In genomic region chr11:80190280-80190679, GRCm38 (mm10) we compare ENCODE assay signal across 20 mouse cellular contexts. TPM values are rescaled to one million over a fixed set of nuclear protein-coding genes. Genes with fewer than 3 reads are reported as not detected.
DNase-seq lines count a peak whose midpoint lies in the region; ATAC-seq and TF ChIP-seq lines count a peak whose summit lies in the region.
"Had no signal": no experiment of that assay in that cellular context is flagged by ENCODE, and none has a peak within 500 bp of the region (broad histone marks: within the 10 kb centered on the region; RNA-seq: fewer than 3 reads in every experiment).

No protein-coding gene starts in this region.

- no peak overlapping the region for H3K4me3 ChIP-seq in liver, embryonic 13.5 days (replicated peaks)
- no peak overlapping the region for H3K4me3 ChIP-seq in liver, embryonic 16.5 days (ENCODE audit: low read depth, low read length)
- no peak overlapping the region for H3K4me3 ChIP-seq in lung, postnatal 0 days (ENCODE audit: low read depth, low read length)
- H3K4me3 ChIP-seq: embryonic facial prominence, embryonic 15.5 days; erythroblast, embryonic 14.5 days; forebrain, embryonic 10.5 days; heart, adult 2 months; heart, embryonic 15.5 days; hindbrain, embryonic 15.5 days had no signal

- peaks cover 29% of the 10 kb centered on the region for H3K36me3 ChIP-seq in liver, embryonic 13.5 days
- peaks cover 5% of the 10 kb centered on the region; the same call in 1 of the 2 replicates for H3K36me3 ChIP-seq in liver, embryonic 16.5 days (ENCODE audit: control insufficient read depth, insufficient read depth)
- H3K36me3 ChIP-seq in lung, postnatal 0 days (ENCODE audit: insufficient read depth, low read length), result peaks cover 6% of the 10 kb centered on the region; the same call in 1 of the 2 replicates
- H3K36me3 ChIP-seq: hindbrain, embryonic 15.5 days had no signal

- DNase-seq in liver, embryonic 13.5 days, result no peak
- no peak for DNase-seq in liver
- peak; percentile 72 for DNase-seq in lung, postnatal 0 days (ENCODE audit: low spot score)
- peak; percentile 75 for DNase-seq in yolk sac, embryonic 10.5 days (ENCODE audit: low spot score)
- DNase-seq: adrenal gland, adult 2 months; adrenal gland, postnatal 36 days; cerebellum, adult 2 months; cerebellum, postnatal 10 days; gastrocnemius, postnatal 36 days; heart, adult 2 months; heart, postnatal 14 days had no signal

- H3K9me3 ChIP-seq in liver, embryonic 13.5 days (replicated peaks), result no peaks in the 10 kb centered on the region
- no peaks in the 10 kb centered on the region for H3K9me3 ChIP-seq in liver, embryonic 16.5 days (replicated peaks; ENCODE audit: control insufficient read depth, low read length)
- H3K9me3 ChIP-seq in lung, postnatal 0 days (ENCODE audit: low read length), result no peaks in the 10 kb centered on the region
- H3K9me3 ChIP-seq: embryonic facial prominence, embryonic 15.5 days; forebrain, embryonic 10.5 days; heart, embryonic 15.5 days; hindbrain, embryonic 15.5 days had no signal

- WGBS in liver, embryonic 13.5 days (ENCODE audit: insufficient replicate concordance), result 59% methylated on average over 4 of the region's 4 CpGs
- 58% methylated on average over 4 of the region's 4 CpGs for WGBS in liver, embryonic 16.5 days (ENCODE audit: insufficient replicate concordance)
- 35% methylated on average over 4 of the region's 4 CpGs for WGBS in lung, postnatal 0 days

- no peak overlapping the region for H3K4me2 ChIP-seq in liver, embryonic 13.5 days
- H3K4me2 ChIP-seq in liver, embryonic 16.5 days (ENCODE audit: low read depth, low read length), result no peak overlapping the region
- no peak overlapping the region for H3K4me2 ChIP-seq in lung, postnatal 0 days (replicated peaks; ENCODE audit: low read depth, low read length)
- H3K4me2 ChIP-seq: embryonic facial prominence, embryonic 15.5 days; heart, embryonic 11.5 days; heart, embryonic 15.5 days; hindbrain, embryonic 15.5 days had no signal

- H3K27ac ChIP-seq in liver, embryonic 13.5 days, result no peak overlapping the region
- H3K27ac ChIP-seq in liver, embryonic 16.5 days (ENCODE audit: low read length), result peak overlapping the region; percentile 26; the same call in 1 of the 2 replicates
- no peak overlapping the region for H3K27ac ChIP-seq in lung, postnatal 0 days (ENCODE audit: low read length)
- H3K27ac ChIP-seq: embryonic facial prominence, embryonic 15.5 days; forebrain, embryonic 10.5 days; heart, adult 2 months; heart, embryonic 15.5 days; hindbrain, embryonic 15.5 days had no signal

- ATAC-seq in liver, embryonic 13.5 days (ENCODE audit: low read depth), result peak; percentile 50; the same call in 1 of the 2 replicates
- ATAC-seq in liver, embryonic 16.5 days (ENCODE audit: low read depth), result peak; percentile 83
- peak; percentile 91 for ATAC-seq in lung, postnatal 0 days
- no peak for ATAC-seq in CD4-positive, CD25-positive, alpha-beta regulatory T cell, adult 4 months
- ATAC-seq: forebrain, embryonic 14.5 days had no signal

- peaks cover 2% of the 10 kb centered on the region; the same call in 1 of the 2 replicates for H3K4me1 ChIP-seq in liver, embryonic 13.5 days (replicated peaks)
- H3K4me1 ChIP-seq in liver, embryonic 16.5 days (ENCODE audit: control insufficient read depth, low read depth, low read length), result peaks cover 2% of the 10 kb centered on the region; the same call in 1 of the 2 replicates
- H3K4me1 ChIP-seq in lung, postnatal 0 days (ENCODE audit: insufficient read depth, low read depth, low read length), result no peaks in the 10 kb centered on the region
- H3K4me1 ChIP-seq: embryonic facial prominence, embryonic 15.5 days; forebrain, embryonic 10.5 days; hindbrain, embryonic 15.5 days had no signal

- TF ChIP-seq EP300 in lung, postnatal 0 days (IDR thresholded peaks at IDR 0.05), result peak; percentile 74

- TF ChIP-seq CTCF in lung, postnatal 0 days (IDR thresholded peaks at IDR 0.05), result no peak

- no peak overlapping the region for H3K9ac ChIP-seq in liver, embryonic 13.5 days
- no peak overlapping the region for H3K9ac ChIP-seq in liver, embryonic 16.5 days (ENCODE audit: low read depth, low read length)
- no peak overlapping the region for H3K9ac ChIP-seq in lung, postnatal 0 days (replicated peaks; ENCODE audit: low read depth)
- H3K9ac ChIP-seq: embryonic facial prominence, embryonic 15.5 days; heart, embryonic 15.5 days; hindbrain, embryonic 15.5 days had no signal

- no peaks in the 10 kb centered on the region for H3K27me3 ChIP-seq in liver, embryonic 13.5 days
- no peaks in the 10 kb centered on the region for H3K27me3 ChIP-seq in liver, embryonic 16.5 days (ENCODE audit: control insufficient read depth, insufficient read depth, low read depth, low read length)
- no peaks in the 10 kb centered on the region for H3K27me3 ChIP-seq in lung, postnatal 0 days (replicated peaks; ENCODE audit: insufficient read depth, low read length)
- H3K27me3 ChIP-seq: embryonic facial prominence, embryonic 15.5 days; heart, embryonic 15.5 days; hindbrain, embryonic 15.5 days had no signal

RNA-seq across cellular contexts. Expression of gene Rnf135, which starts 6.6 kb away (rescaled TPM):
- polyA plus RNA-seq in liver, embryonic 13.5 days (2015; fragmentation: Nextera tagmentation; extraction: Ambion mirVana), result 4.3 and 5.3 TPM in 2 replicates
- 4.8 and 5.4 TPM in 2 replicates for polyA plus RNA-seq in liver, embryonic 16.5 days (2015; fragmentation: Nextera tagmentation; extraction: Ambion mirVana)
- polyA plus RNA-seq in lung, postnatal 0 days (2015; fragmentation: Nextera tagmentation; extraction: Ambion mirVana), result 13.7 and 16.1 TPM in 2 replicates
- polyA plus RNA-seq in CD4-positive, CD25-positive, alpha-beta regulatory T cell, adult 4 months (2017; shearing (Covaris generic)), result 10 to 100 TPM in 1 of 2 experiments, 1 to 10 TPM in 1; 8.4 to 11.3 TPM

RNA-seq across cellular contexts. Expression of gene Rhot1, which starts 18.5 kb away (rescaled TPM):
- polyA plus RNA-seq in liver, embryonic 13.5 days (2015; fragmentation: Nextera tagmentation; extraction: Ambion mirVana), result 23.9 and 29.9 TPM in 2 replicates
- polyA plus RNA-seq in liver, embryonic 16.5 days (2015; fragmentation: Nextera tagmentation; extraction: Ambion mirVana), result 19.6 and 20.2 TPM in 2 replicates
- 38.2 and 44.9 TPM in 2 replicates for polyA plus RNA-seq in lung, postnatal 0 days (2015; fragmentation: Nextera tagmentation; extraction: Ambion mirVana)
- 10 to 100 TPM; 25.1 to 28.2 TPM for polyA plus RNA-seq in CD4-positive, CD25-positive, alpha-beta regulatory T cell, adult 4 months (2017; shearing (Covaris generic))

RNA-seq across cellular contexts. Expression of gene Adap2, which starts 36.4 kb away (rescaled TPM):
- polyA plus RNA-seq in liver, embryonic 13.5 days (2015; fragmentation: Nextera tagmentation; extraction: Ambion mirVana), result 3.7 and 4.0 TPM in 2 replicates
- polyA plus RNA-seq in liver, embryonic 16.5 days (2015; fragmentation: Nextera tagmentation; extraction: Ambion mirVana), result 7.0 and 7.3 TPM in 2 replicates
- polyA plus RNA-seq in lung, postnatal 0 days (2015; fragmentation: Nextera tagmentation; extraction: Ambion mirVana), result 8.4 and 12.4 TPM in 2 replicates
- polyA plus RNA-seq in CD4-positive, CD25-positive, alpha-beta regulatory T cell, adult 4 months (2017; shearing (Covaris generic)), result under 1 TPM in 1 of 2 experiments, not detected in 1; 0.17 TPM
- polyA plus RNA-seq: erythroblast, embryonic 14.5 days had no signal

RNA-seq across cellular contexts. Expression of gene Tefm, which starts 48.3 kb away (rescaled TPM):
- 17.7 and 20.5 TPM in 2 replicates for polyA plus RNA-seq in liver, embryonic 13.5 days (2015; fragmentation: Nextera tagmentation; extraction: Ambion mirVana)
- polyA plus RNA-seq in liver, embryonic 16.5 days (2015; fragmentation: Nextera tagmentation; extraction: Ambion mirVana), result 11.4 and 13.4 TPM in 2 replicates
- 17.8 and 19.5 TPM in 2 replicates for polyA plus RNA-seq in lung, postnatal 0 days (2015; fragmentation: Nextera tagmentation; extraction: Ambion mirVana)
- 10 to 100 TPM; 26.0 to 35.7 TPM for polyA plus RNA-seq in CD4-positive, CD25-positive, alpha-beta regulatory T cell, adult 4 months (2017; shearing (Covaris generic))
- polyA plus RNA-seq: erythroblast, embryonic 14.5 days had no signal

Comparison
In these comparisons a context has a peak if more than half of its experiments do, and no peak if none do; other contexts are left out.
1. DNase-seq: peak in lung, postnatal 0 days (single experiment) and yolk sac, embryonic 10.5 days (single experiment); none in liver, embryonic 13.5 days (single experiment) and liver (single experiment).